Mouse (Mus musculus) spleen, adult 2 months (tissue): ENCODE measurements at regions not wholly inside any gene's neighbourhood (a gene's known extent, or its start where the extent isn't known, plus 50 kb on each side); places are given as distances from the start of the nearest gene placed in this dataset.

Experiments used
- DNase-seq, 2 experiments: peaks; one replicate each; pipeline versions ENCODE4 v3.0.0 to v3.0.0-alpha.2; 2012 to 2021; ENCODE audit warnings: low spot score in 2 of 2, low read depth in 1 of 2
- H3K27ac ChIP-seq: fragments of 200-500 bp; 2 replicates; pipeline ENCODE4 v1.5.1; 2012; ENCODE audit warnings: low read length, inconsistent platforms; ENCODE audit not compliant: insufficient read depth
- H3K27me3 ChIP-seq: fragments of 200-500 bp; 2 replicates; pipeline ENCODE4 v1.6.1; 2012; ENCODE audit warnings: mild to moderate bottlenecking, moderate library complexity, low read length, inconsistent platforms; ENCODE audit not compliant: control insufficient read depth, insufficient read depth
- H3K36me3 ChIP-seq: fragments of 200-500 bp; 2 replicates; pipeline ENCODE4 v1.6.1; 2012; ENCODE audit warnings: mild to moderate bottlenecking, low read length, inconsistent platforms; ENCODE audit not compliant: control insufficient read depth, insufficient read depth
- H3K4me1 ChIP-seq: fragments of 200-500 bp; 2 replicates; pipeline ENCODE4 v1.6.1; 2011; ENCODE audit warnings: inconsistent platforms; ENCODE audit not compliant: control insufficient read depth, insufficient read depth, insufficient read length
- H3K4me3 ChIP-seq: fragments of 200-500 bp; 2 replicates; pipeline ENCODE4 v1.5.1; 2011; ENCODE audit warnings: mild to moderate bottlenecking, inconsistent platforms; ENCODE audit not compliant: insufficient read depth, insufficient read length; ENCODE audit errors: extremely low read depth
- CTCF ChIP-seq: fragments of 200-500 bp; IDR thresholded peaks from 2 replicates; pipeline ENCODE4 v1.5.1; 2011; ENCODE audit warnings: mild to moderate bottlenecking, inconsistent platforms; ENCODE audit not compliant: insufficient read depth, insufficient read length, insufficient replicate concordance; ENCODE audit errors: extremely low read depth
- POLR2A ChIP-seq: fragments of 200-500 bp; IDR thresholded peaks from 2 replicates; pipeline ENCODE4 v1.6.1; 2011; ENCODE audit warnings: low read depth, low read length, inconsistent platforms
- WGBS: fragments of 180-500 bp; shearing (Covaris S2); methylation state at CpG from one replicate; pipeline ENCODE4 v1.1.7; 2018; 5-methylcytosine and 5-hydroxymethylcytosine counted together

GRCm38 (mm10) chr15:25187881-25188326, 225.7 kb downstream of the Basp1 start:
- WGBS = 77% methylated on average over 2 of the region's 2 CpGs
- no peaks in the 10 kb centered on the region for H3K36me3 ChIP-seq
- TF ChIP-seq CTCF (no peak), POLR2A (no peak)
- H3K4me3 ChIP-seq = no peak overlapping the region
- no peak overlapping the region for H3K27ac ChIP-seq
- H3K4me1 ChIP-seq = no peaks in the 10 kb centered on the region
- DNase-seq = no peak
- no peaks in the 10 kb centered on the region for H3K27me3 ChIP-seq

DNA sequence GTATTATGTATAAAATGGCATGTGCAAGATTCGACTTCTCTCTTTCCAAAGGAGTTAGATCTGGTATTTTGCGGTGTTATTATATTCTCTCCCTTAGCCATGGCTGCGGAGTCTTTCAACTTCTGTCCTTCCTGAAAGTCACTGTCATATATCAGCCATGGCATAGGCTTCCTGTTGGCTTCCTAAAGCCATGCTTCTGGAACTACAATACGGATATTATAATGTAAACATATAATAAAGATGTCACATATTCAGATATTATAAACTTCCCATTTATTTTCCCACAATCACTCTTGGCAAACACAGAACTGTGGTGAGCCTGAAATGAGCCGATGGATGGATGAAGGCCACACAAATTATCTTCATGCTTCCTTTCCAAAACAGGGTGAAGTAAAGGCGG, 240.8 kb downstream of the Basp1 start:
- H3K27ac ChIP-seq = no peak overlapping the region
- no peaks in the 10 kb centered on the region for H3K4me1 ChIP-seq
- H3K4me3 ChIP-seq = no peak overlapping the region
- DNase-seq = no peak
- TF ChIP-seq POLR2A (no peak), CTCF (no peak)
- 85% methylated on average over 6 of the region's 6 CpGs for WGBS
- no peaks in the 10 kb centered on the region for H3K27me3 ChIP-seq
- no peaks in the 10 kb centered on the region for H3K36me3 ChIP-seq

DNA sequence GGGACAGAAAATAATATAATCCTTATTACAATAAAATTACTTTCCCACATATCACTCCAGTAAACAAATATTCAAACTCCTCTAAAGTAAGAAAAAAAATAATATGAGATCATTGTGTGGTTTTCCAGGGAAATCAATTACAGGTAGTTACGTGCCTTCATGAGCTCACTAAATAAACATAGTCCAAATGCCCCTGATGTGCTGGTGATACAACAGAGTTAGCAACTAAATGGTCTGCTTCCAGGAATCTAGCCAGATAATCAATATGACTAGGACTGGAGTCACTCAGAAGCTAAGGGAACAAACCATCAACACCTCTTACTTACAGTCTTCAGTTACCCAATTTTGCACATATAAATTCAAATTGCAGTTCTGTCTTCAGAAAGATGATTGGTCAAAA, 267.2 kb downstream of the Basp1 start:
- Histone ChIP-seq H3K4me1 (no peaks in the 10 kb centered on the region), H3K4me3 (no peak overlapping the region), H3K36me3 (no peaks in the 10 kb centered on the region), H3K27ac (no peak overlapping the region), H3K27me3 (no peaks in the 10 kb centered on the region)
- WGBS = 91% methylated on average over 1 of the region's 1 CpGs
- no peak for TF ChIP-seq POLR2A
- no peak for TF ChIP-seq CTCF
- no peak for DNase-seq

DNA sequence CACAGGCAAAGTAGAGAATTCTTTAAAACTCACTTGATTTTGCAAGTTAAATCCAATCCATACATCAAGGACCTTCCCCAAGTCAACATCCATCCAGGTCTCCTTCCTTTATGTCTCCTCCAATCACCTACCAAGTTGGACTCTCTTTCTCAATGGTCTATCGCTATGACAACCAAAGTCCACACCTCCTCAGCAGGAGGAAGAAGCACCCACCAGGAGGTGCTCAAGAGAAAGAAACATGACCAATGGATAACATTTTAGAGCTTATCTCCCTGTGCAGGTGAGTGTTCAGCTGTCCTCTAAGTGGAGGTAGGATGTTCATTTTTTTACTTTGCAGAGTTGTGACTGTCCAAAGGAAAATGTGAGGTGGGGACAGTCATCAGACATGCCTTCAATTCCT, 269.3 kb downstream of the Basp1 start:
- Histone ChIP-seq H3K36me3 (no peaks in the 10 kb centered on the region), H3K27me3 (no peaks in the 10 kb centered on the region), H3K4me1 (no peaks in the 10 kb centered on the region), H3K27ac (no peak overlapping the region), H3K4me3 (no peak overlapping the region)
- TF ChIP-seq POLR2A (no peak), CTCF (no peak)
- no peak for DNase-seq
- 50% methylated on average over 1 of the region's 1 CpGs for WGBS

DNA sequence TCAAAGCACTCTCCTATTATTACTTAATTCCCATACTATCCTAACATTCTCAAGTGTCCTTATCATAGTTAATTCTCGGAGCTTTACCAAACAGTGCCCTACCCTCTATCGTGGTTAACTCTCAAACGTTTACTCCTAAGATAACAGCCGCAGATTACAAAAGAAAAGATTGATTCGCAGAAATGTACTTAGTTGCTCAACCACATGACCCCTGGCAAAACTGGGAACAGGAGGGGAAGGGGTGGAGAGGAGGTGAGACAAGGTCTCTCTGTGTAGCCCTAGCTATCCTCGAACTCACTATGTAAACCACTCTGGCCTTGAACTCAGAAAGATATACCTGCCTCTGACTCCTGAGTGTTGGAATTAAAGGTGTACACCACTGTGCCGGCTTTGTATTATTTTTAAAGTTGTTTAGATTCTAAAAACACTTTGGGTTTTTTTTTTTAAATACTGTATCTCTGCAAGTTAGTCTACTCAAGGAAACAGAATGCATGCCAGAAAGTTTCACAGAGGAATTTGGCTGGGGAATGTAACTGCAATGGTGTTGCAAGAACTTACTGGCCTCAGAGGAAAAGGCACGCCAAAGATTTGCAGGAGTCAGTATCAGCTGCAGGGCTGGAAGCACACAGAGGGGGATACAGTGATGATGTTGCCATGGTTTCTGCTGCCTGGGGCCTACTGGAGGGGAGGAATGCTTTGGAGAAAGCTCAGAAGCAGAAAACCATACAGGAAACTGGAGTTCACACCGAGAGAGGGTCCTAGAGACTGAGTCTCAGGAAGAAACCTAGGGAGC, 273.0 kb downstream of the Basp1 start:
- 76% methylated on average over 9 of the region's 9 CpGs for WGBS
- H3K4me1 ChIP-seq = no peaks in the 10 kb centered on the region
- H3K27me3 ChIP-seq = no peaks in the 10 kb centered on the region
- no peak overlapping the region for H3K27ac ChIP-seq
- H3K4me3 ChIP-seq = no peak overlapping the region
- TF ChIP-seq POLR2A (no peak), CTCF (no peak)
- no peaks in the 10 kb centered on the region for H3K36me3 ChIP-seq
- DNase-seq = no peak

GRCm38 (mm10) chr15:25137091-25137490, 276.5 kb downstream of the Basp1 start:
- DNase-seq = no peak
- TF ChIP-seq POLR2A (no peak), CTCF (no peak)
- 73% methylated on average over 3 of the region's 3 CpGs for WGBS

More at GRCm38 (mm10) chr15:25137091-25137490, 276.5 kb downstream of the Basp1 start:
- Histone ChIP-seq H3K27me3 (no peaks in the 10 kb centered on the region), H3K4me3 (no peak overlapping the region), H3K4me1 (no peaks in the 10 kb centered on the region), H3K27ac (no peak overlapping the region), H3K36me3 (no peaks in the 10 kb centered on the region)
